Mouse (Mus musculus) liver, embryonic 14.5 days (tissue): Measurements from ENCODE around the gene Sycp2.

Source experiments
- CTCF ChIP-seq: IDR thresholded peaks from 2 replicates; pipeline ENCODE4 v1.5.1; 2016; ENCODE audit warnings: antibody characterized with exemption, low read depth, control low read depth
- EP300 ChIP-seq: IDR thresholded peaks from 2 replicates; pipeline ENCODE4 v1.6.1; 2016; ENCODE audit warnings: antibody characterized with exemption, low read depth

- TF ChIP-seq CTCF (no peak), EP300 (no peak)
Observed at GRCm38 (mm10) chr2:178429426-178429825, 21.9 kb upstream of the Sycp2 start.
